Mouse (Mus musculus): ENCODE data around the gene Ctps2.

GRCm38 (mm10) chrX:162878236-162878635 lies 22.8 kb upstream of the Ctps2 start:
- TF ChIP-seq CTCF (conservative IDR thresholded peaks at IDR 0.05; ENCODE audit: low read length) (no peak), NANOG (IDR thresholded peaks at IDR 0.05; ENCODE audit: borderline replicate concordance, low read length) (no peak)
